Mouse (Mus musculus) ES-E14 (cell line): ENCODE results near the gene Olfr62. TPM values are rescaled to one million over a fixed set of nuclear protein-coding genes. Genes with fewer than 3 reads are reported as not detected.
A peak's percentile ranks its signal among the peaks of the same experiment; 100 is the strongest.

Source experiments
- DNase-seq: peaks from one replicate; pipeline ENCODE4 v3.0.0-alpha.2; 2013; ENCODE audit warnings: low read depth, low spot score
- H3K27ac ChIP-seq: 2 replicates; pipeline ENCODE4 v1.5.1; 2012; ENCODE audit warnings: low read depth, mild to moderate bottlenecking, low read length, moderate library complexity, mixed read lengths; ENCODE audit not compliant: poor library complexity, insufficient read depth, severe bottlenecking
- H3K36me3 ChIP-seq: 2 replicates; pipeline ENCODE4 v1.6.1; 2012; ENCODE audit warnings: mild to moderate bottlenecking, low read length, moderate library complexity, mixed read lengths; ENCODE audit not compliant: control insufficient read depth, poor library complexity, insufficient read depth, severe bottlenecking
- H3K4me1 ChIP-seq, 2 experiments: fragments of 150-350 bp in 1 of 2; sonication (generic) in 1 of 2; 2 replicates each; pipeline ENCODE4 v1.6.1; 2012; ENCODE audit warnings: low read length in 2 of 2, mild to moderate bottlenecking in 1 of 2, mixed read lengths in 1 of 2; ENCODE audit not compliant: control insufficient read depth in 2 of 2, insufficient read depth in 2 of 2, poor library complexity in 1 of 2
- H3K4me3 ChIP-seq, 2 experiments: fragments of 150-350 bp in 1 of 2; sonication (generic) in 1 of 2; 2 replicates each; pipeline ENCODE4 v1.5.1; 2012; ENCODE audit warnings: low read length in 2 of 2, low read depth in 1 of 2, mild to moderate bottlenecking in 1 of 2, mixed read lengths in 1 of 2; ENCODE audit not compliant: insufficient read depth in 1 of 2, poor library complexity in 1 of 2, severe bottlenecking in 1 of 2
- H3K9ac ChIP-seq: 2 replicates; pipeline ENCODE4 v1.6.1; 2012; ENCODE audit warnings: low read depth, mild to moderate bottlenecking, low read length, mixed read lengths; ENCODE audit not compliant: poor library complexity, insufficient read depth, severe bottlenecking
- H3K9me3 ChIP-seq: fragments of 150-350 bp; sonication (generic); 2 replicates; pipeline ENCODE4 v1.6.1; 2012; ENCODE audit warnings: low read depth, mild to moderate bottlenecking, low read length; ENCODE audit not compliant: control insufficient read depth, insufficient read depth
- CHD2 ChIP-seq: IDR thresholded peaks from 2 replicates; pipeline ENCODE4 v1.6.1; 2014; ENCODE audit warnings: mild to moderate bottlenecking, low read depth, low read length, inconsistent platforms
- HCFC1 ChIP-seq: IDR thresholded peaks from 2 replicates; pipeline ENCODE4 v1.6.1; 2012; ENCODE audit warnings: low read length, inconsistent platforms, borderline replicate concordance; ENCODE audit not compliant: insufficient read depth
- MAFK ChIP-seq: IDR thresholded peaks from 2 replicates; pipeline ENCODE4 v1.6.1; 2014; ENCODE audit warnings: mild to moderate bottlenecking, low read depth, low read length, inconsistent platforms; ENCODE audit not compliant: insufficient read depth
- ZC3H11A ChIP-seq: IDR thresholded peaks from 2 replicates; pipeline ENCODE4 v1.6.1; 2012; ENCODE audit warnings: low read depth, mild to moderate bottlenecking, inconsistent platforms, low read length, borderline replicate concordance
- ZNF384 ChIP-seq: IDR thresholded peaks from 2 replicates; pipeline ENCODE4 v1.6.1; 2012; ENCODE audit warnings: low read depth, low read length, inconsistent platforms
- in situ Hi-C, 2 experiments: fragments of 600-800 bp; cut with MboI; formaldehyde crosslinking; loops; one replicate each; pipeline ENCODE4 v1.15.1; 2025; ENCODE audit warnings: low sequenced_read_pairs in 2 of 2, inconsistent platforms in 1 of 2; ENCODE audit not compliant: unreplicated experiment in 2 of 2
- total RNA-seq: library from RNA; depleted of rRNA; stranded (reverse); fragments of 300-350 nt; gene quantifications from 2 replicates; pipeline ENCODE4 v1.2.3, GENCODE M21; 2012

The Olfr62 gene
- total RNA-seq, 1 experiment = not detected

GRCm38 (mm10) chr4:118642346-118643190, 16.2 kb upstream of the Olfr62 start:
- H3K4me3 ChIP-seq = no peak overlapping the region
- no peaks in the 10 kb centered on the region for H3K36me3 ChIP-seq
- DNase-seq = no peak
- no peaks in the 10 kb centered on the region for H3K9me3 ChIP-seq
- in situ Hi-C loops = loop anchor here in 1 of 2 experiments (25.0 kb wide), 1 partner anchor 520 kb away; the partner anchor contains the start of gene Zfp691
- H3K27ac ChIP-seq = no peak overlapping the region
- no peak overlapping the region; the same call in 1 of the 2 replicates for H3K9ac ChIP-seq
- H3K4me1 ChIP-seq = no peaks in the 10 kb centered on the region
- TF ChIP-seq HCFC1 (no peak), CHD2 (no peak), ZC3H11A (no peak), ZNF384 (no peak), MAFK (no peak)

GRCm38 (mm10) chr4:118645234-118645633, 13.5 kb upstream of the Olfr62 start:
- TF ChIP-seq CHD2 (no peak), MAFK (no peak), ZC3H11A (no peak), ZNF384 (no peak), HCFC1 (no peak)
- no peaks in the 10 kb centered on the region for H3K4me1 ChIP-seq
- no peaks in the 10 kb centered on the region for H3K36me3 ChIP-seq
- H3K9ac ChIP-seq = no peak overlapping the region
- no peak overlapping the region for H3K4me3 ChIP-seq
- in situ Hi-C loops = loop anchor here in 1 of 2 experiments (25.0 kb wide), 1 partner anchor 517 kb away; the partner anchor contains the start of gene Zfp691
- H3K27ac ChIP-seq = no peak overlapping the region
- H3K9me3 ChIP-seq = no peaks in the 10 kb centered on the region
- DNase-seq = peak; percentile 66

GRCm38 (mm10) chr4:118687086-118687485, 28.3 kb downstream of the Olfr62 start:
- no peaks in the 10 kb centered on the region for H3K36me3 ChIP-seq
- DNase-seq = peak; percentile 48
- in situ Hi-C loops = no loop called here
- no peaks in the 10 kb centered on the region for H3K9me3 ChIP-seq
- no peak overlapping the region for H3K4me3 ChIP-seq
- no peak for TF ChIP-seq HCFC1
- TF ChIP-seq CHD2 = peak; percentile 41; the same call in 1 of the 2 replicates
- peaks cover 3 to 5% of the 10 kb centered on the region in 2 experiments; a peak in 2 of 4 replicates for H3K4me1 ChIP-seq
- H3K27ac ChIP-seq = no peak overlapping the region; the same call in 1 of the 2 replicates
- H3K9ac ChIP-seq = no peak overlapping the region

GRCm38 (mm10) chr4:118692412-118692973, 33.7 kb downstream of the Olfr62 start, which contains the start of gene Olfr1342:
Gene Olfr1342 (minus strand): TSS chr4:118692756.
- Histone ChIP-seq H3K9ac (no peak within 1 kb of the TSS; the same call in 1 of the 2 replicates), H3K36me3 (no peaks in the 10 kb centered on the region), H3K4me1 (peaks cover 0 to 3% of the 10 kb centered on the region in 2 experiments; a peak in 2 of 4 replicates), H3K27ac (no peak within 1 kb of the TSS), H3K4me3 (no peak within 1 kb of the TSS; a peak in 1 of 4 replicates), H3K9me3 (no peaks in the 10 kb centered on the region)
- DNase-seq = no peak
- in situ Hi-C loops = no loop called here
- TF ChIP-seq ZC3H11A (no peak), CHD2 (no peak), MAFK (no peak), HCFC1 (no peak), ZNF384 (no peak)
